Mouse (Mus musculus) CD4-positive helper T cell, adult 2 months (primary cell): ENCODE measurements around the gene Tead3.

ENCODE experiments used
- DNase-seq: peaks from one replicate; pipeline ENCODE4 v3.0.0-alpha.2; 2012; ENCODE audit warnings: low read depth, missing footprints, low spot score

Gene Tead3

DNA sequence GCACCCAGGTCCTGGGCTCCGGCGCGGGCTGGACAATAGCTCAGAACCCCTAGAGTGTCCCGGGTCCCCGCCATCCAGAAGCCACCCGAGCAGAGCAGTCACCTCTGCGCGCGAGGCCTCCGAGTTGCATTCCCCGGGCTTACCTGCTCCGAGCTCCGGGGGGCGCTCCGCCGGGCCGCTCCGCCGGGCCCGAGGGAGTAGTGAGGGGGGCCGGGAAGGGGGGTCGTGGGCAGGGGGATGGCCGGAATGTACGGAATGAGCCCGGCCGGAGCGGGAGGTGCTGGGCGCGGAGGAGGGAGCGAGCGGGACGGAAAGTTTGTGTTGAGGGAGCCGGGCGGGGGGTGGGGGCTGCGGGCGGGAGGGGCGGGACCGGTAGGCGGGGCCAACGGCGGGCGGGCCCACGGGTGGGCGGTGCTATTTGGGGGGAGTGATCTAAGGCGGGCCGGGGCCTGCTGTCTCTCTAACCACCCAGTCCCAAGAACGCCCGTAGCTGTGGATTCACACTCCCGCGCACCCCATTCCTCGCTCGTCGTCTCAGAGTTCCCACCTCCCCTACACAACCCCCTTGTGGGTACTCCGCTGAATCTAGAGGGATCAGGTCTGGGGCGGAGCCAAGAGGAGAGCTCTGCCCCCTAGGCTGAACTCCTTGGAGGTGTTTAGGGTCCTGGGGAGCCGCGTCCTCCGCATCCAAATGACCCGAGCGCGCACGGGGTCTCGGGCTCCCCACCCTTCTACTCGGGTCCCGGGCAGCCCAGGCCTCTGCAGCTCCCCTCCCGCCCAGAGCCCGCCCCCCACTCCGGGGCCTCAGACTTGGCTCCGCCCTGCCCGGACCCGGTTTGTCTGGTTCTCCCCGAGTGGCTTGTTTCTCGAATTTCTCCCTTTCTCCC is at the start of gene Tead3:
TSS of gene Tead3 (minus strand) at position 352 of the 887 bp plus-strand sequence.
- peak; percentile 66 for DNase-seq

DNA sequence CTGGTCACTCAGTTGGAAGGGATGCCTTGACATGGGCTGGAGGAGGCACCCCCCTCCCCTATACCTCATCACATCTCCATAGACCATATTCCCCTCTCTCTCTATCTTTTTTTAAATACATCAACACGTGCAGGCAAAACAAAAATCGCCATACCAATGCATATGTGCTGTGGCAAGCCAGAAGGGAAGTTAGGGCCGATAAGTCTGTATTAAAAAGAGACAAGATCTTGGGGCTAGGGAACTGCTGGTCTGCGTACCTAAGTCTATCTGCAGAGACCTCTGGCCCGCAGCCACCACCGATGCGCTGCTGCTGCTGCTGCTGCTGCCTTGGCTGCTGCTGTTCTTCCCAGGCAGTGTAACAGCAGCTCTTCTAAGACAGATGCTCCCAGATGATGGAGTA is 44.4 kb upstream of the Tead3 start:
- no peak for DNase-seq

GRCm38 (mm10) chr17:28394051-28394765 is 43.6 kb upstream of the Tead3 start:
- DNase-seq = no peak

- no peak for DNase-seq
Observed at GRCm38 (mm10) chr17:28391568-28392432, 41.2 kb upstream of the Tead3 start.

DNA sequence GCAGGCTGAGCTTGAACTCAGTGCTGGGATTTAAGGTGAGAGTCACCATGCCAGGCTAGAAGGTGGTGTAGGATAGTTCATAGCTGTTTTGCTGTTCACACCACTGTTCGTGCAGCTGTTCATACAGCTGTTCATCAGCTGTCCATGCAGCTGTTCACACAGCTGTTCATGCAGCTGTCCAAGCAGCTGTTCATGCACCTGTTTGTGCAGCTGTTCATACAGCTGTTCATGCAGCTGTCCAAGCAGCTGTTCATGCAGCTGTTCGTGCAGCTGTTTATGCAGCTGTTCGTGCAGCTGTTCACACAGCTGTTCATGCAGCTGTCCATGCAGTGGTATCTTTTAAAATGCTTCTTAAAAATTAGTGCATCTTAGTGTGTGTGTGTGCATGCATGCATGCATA is 37.9 kb upstream of the Tead3 start:
- no peak for DNase-seq

DNA sequence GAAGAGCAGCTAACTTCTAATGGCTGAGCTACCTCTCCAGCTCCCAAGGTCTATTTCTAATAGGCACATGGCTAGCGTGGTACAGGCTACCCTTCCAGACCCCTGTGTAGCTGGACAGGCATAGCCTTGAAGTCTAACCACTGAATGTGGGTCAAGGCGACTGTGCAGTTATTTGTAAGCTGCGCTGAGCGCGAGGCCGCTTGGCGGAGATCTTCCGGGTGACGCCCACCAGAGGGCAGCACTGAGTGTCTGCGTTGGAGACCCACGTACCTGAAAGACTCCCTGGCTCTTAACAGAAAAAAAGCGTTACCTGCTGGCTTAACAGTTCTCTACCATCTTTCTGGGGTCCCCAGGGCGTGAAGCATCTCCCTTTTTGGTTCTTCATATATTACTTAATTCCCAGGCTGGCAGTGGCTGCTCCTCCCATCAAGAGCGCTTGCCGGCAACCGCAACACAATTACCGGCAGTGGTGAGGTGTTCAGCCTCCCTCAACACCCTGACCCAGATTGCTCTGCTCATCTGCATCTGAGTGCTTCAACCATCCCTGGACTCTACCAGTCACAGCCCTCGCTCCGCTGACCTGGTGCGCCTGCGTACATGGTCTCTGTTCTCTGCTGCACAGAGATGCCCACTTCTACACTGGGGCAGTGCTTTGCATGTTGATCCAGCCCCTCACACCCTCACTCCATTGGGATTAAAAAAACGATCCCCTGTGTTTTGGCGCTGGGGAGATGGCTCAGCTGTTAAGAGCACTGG is 35.7 kb upstream of the Tead3 start:
- DNase-seq = peak; percentile 82

DNA sequence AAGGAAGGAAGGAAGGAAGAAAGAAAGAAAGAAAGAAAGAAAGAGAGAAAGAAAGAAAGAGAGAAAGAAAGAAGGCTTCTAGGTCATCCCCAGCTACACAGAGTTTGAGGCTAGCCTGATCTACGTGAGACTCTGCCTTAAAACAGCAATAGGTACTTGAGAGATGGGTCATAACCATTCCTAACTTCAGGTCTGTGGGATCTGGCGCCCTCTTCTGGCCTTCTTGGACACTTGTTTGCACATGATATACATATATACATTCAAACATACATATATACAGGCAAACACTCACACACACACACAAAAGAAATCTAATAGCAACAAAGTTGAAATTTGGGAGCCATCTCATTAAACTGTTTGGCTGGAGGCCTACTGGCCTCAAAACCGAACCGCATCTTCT is 33.7 kb upstream of the Tead3 start:
- DNase-seq = no peak

- no peak for DNase-seq
Observed at GRCm38 (mm10) chr17:28380255-28380654, 29.6 kb upstream of the Tead3 start.

- peak; percentile 73 for DNase-seq
Observed at GRCm38 (mm10) chr17:28375592-28376061, 25.0 kb upstream of the Tead3 start.

DNA sequence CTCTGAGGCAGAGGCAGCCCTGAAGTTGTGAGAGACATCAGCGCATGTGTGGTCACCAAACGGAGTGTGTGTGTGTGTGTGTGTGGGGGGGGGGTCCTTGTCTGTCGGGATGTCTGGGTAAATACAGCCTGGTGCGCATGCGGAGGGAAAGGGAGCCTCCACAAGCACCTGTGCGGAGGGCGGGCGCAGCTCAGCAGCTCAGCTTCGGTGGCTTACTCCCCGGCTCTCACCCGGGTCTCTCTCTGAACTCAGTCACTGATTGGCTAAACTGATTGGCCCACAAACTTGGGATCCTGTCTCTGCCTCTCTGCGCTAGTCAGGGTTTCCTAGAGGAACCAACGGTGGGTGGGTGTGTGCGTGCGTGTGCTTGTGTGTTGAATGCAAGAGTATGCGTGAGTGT is 23.9 kb upstream of the Tead3 start:
- no peak for DNase-seq

DNA sequence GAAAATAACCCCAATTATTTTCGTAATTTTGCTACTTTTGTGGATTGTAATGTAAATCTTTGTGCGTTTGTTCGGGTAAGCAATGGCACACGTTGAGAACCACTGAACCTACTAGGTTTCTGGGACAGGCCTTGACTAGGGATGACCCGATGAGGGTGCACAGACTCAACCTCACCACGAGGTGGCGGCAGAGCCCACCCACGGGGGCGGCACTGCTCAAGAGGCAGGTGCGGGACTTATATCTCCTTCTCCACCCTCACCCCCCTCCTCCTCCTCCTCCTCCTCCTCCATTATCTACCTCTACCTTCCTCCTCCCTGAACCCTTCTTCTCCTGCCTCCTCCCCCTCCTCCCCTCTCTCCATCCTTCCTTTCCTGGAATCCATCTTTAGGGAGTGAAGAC is 23.2 kb upstream of the Tead3 start:
- DNase-seq = peak; percentile 71

DNA sequence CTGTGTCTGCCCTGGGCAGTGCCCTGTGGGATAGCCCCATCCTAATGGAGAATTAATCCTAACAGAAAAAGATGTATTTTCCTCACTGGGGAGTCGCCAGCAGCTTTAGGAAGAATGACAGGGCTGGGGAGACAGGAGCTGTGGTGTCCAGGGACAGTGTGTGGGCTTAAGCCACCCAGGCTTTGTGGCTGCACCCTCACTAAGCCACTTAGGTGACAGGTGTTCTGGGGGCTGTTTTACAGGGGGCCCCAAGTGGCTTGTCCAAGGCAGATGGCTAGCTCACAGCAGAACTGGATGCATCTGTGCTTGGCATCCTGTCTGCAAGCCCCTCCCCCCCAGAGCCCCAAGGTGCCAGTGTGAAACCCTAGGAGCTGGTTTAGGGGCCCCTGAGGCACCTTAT is 21.3 kb upstream of the Tead3 start:
- DNase-seq = no peak

GRCm38 (mm10) chr17:28371286-28371685 is 20.7 kb upstream of the Tead3 start:
- DNase-seq = no peak

- no peak for DNase-seq
Observed at GRCm38 (mm10) chr17:28369056-28369455, 18.4 kb upstream of the Tead3 start.

DNA sequence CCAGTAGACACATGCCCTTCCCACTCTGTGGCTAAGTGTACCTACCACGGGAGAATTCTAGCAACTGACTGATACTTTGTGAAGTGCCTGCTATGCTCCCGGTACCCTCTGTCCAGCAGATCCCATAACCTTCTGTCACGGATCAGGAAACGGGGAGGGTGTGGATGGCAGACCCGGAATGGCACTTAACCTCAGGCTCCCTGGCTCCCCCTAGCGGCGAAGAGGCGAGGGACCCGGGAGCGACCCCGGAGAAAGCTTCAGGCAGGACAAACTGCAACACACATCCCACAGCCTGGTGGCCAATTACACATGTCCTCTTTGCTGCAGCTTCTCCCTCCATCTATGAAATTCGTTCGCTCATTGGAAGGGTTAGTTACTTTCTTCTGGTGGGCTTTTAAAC is 17.8 kb upstream of the Tead3 start:
- DNase-seq = peak; percentile 67

DNA sequence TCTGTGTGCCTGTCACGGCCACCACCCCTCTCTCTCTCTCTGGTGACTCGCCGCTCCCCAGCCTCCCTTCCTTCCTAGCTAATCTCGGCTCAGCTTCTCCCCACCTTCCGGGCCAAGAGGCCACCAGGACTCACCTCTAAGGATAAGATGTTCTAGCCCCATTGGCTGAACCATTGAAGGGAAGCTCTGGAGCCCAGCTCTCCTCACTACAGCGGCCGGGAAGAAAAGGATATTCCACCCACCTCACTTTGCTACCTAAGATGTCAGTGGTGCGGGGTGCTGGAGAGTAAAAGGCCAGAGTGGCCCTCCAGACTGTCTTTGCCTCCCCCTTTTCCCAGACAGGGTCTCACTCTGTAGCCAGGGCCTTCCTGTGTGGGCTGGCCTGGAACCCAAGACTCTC is 14.5 kb upstream of the Tead3 start, which contains the start of gene Tulp1:
TSS of gene Tulp1 (minus strand) at position 101 of the 400 bp plus-strand sequence.
- DNase-seq = no peak

GRCm38 (mm10) chr17:28363507-28363906 is 12.9 kb upstream of the Tead3 start:
- DNase-seq = no peak

- peak; percentile 28 for DNase-seq
Observed at GRCm38 (mm10) chr17:28362653-28363292, 12.2 kb upstream of the Tead3 start.

- no peak for DNase-seq
Observed at GRCm38 (mm10) chr17:28361921-28362652, 11.5 kb upstream of the Tead3 start.
